Mouse (Mus musculus) thymus, adult 2 months (tissue): Measurements from ENCODE around the gene She.

ENCODE experiments used
- CTCF ChIP-seq: fragments of 200-500 bp; IDR thresholded peaks from 2 replicates; pipeline ENCODE4 v1.5.1; 2012; ENCODE audit warnings: mild to moderate bottlenecking, control low read depth, low read length, moderate library complexity, borderline replicate concordance; ENCODE audit not compliant: control insufficient read depth, poor library complexity, insufficient read depth; ENCODE audit errors: extremely low read depth
- POLR2A ChIP-seq: fragments of 200-500 bp; IDR thresholded peaks from 2 replicates; pipeline ENCODE4 v1.6.1; 2012; ENCODE audit warnings: mild to moderate bottlenecking, low read length, control low read depth, moderate library complexity; ENCODE audit not compliant: control insufficient read depth, poor library complexity, insufficient read depth; ENCODE audit errors: extremely low read depth

GRCm38 (mm10) chr3:89861070-89861469 is 29.9 kb downstream of the She start:
- TF ChIP-seq CTCF (no peak), POLR2A (no peak)
